Mouse (Mus musculus): Measurements from ENCODE around the gene Foxs1.

The Foxs1 gene

DNA sequence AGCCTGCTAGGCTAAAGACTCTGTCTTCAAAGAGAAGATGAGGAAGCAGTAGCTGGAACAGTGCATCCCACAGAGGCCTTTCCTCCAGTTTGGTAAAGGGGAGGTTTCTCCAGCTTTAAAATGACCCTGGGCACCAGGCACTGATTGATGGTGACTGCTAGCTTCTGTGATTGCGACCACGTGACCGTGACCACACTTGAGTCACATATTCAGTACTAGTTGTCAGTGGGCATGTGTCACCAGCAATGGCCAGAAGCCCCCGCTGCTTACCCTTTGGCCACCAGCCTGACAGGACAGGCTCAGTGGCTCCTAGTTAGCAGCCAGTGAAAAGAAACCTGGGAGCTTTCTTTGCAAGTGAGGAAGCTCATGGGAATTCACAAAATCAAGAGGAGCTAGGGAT, 29.4 kb downstream of the Foxs1 start:
- no peak for DNase-seq (ENCODE audit: low read depth, low spot score)

DNA sequence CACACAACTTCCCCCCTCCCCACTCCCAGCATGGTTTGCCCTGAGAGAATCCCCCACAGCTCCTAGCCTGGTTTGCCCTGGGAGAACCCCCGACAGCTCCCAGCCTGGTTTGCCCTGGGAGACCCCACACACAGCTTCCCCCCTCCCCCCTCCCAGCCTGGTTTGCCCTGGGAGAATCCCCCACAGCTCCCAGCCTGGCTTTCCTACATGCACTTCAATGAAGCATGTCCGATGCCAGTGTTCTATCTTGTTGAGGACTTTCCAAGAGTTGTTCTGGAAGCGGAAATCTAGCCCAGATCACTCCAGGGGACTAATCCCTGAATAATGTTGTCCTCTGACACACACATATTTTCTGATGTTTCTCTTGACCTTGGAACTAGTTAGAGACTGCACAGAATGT, 30.4 kb downstream of the Foxs1 start:
- no peak for DNase-seq (ENCODE audit: low read depth, low spot score)

DNA sequence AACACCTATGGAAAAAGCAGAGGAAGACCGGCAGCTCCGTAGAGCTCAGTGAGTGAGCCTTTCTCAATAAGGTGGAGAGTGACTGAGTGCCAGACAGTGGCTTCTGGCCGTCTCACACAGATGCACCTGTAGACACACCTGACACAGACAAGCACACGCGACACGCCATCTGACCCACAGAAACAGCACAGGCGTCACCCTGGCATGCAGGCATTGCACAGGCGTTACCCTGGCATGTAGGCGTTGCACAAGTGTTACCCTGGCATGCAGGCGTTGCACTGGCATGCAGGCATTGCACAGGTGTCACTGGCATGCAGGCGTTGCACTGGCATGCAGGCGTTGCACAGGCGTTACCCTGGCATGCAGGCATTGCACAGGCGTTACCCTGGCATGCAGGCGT, 31.7 kb downstream of the Foxs1 start:
- DNase-seq (ENCODE audit: low read depth, low spot score): no peak

GRCm38 (mm10) chr2:152899011-152899410, 34.0 kb downstream of the Foxs1 start:
- DNase-seq (ENCODE audit: low read depth, low spot score): no peak

- no peak for DNase-seq (ENCODE audit: low read depth, low spot score)
Measured at GRCm38 (mm10) chr2:152896926-152897325, 36.1 kb downstream of the Foxs1 start.

GRCm38 (mm10) chr2:152895834-152896233, 37.2 kb downstream of the Foxs1 start:
- no peak for DNase-seq (ENCODE audit: low read depth, low spot score)

GRCm38 (mm10) chr2:152888774-152889173, 44.2 kb downstream of the Foxs1 start:
- DNase-seq (ENCODE audit: low read depth, low spot score): no peak

DNA sequence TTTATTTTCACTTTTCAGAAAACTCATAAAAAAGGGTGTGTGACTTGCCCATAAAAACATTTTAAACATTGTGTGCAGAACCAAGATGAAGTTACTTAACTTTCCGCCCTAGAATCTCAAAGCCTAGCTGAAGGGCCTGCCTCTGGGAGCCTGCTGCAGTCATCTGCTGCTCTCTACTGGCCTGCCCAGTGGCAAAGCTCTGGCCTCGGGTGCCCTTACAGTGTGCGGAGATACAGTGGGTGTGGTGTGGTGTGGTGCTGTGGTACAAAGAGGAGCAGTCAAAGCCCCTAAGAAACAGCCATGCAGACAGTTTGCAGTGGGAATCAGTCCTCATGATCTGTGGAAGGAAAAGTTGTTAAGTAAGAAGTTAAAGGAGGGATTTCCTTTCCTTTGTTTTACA, 45.8 kb downstream of the Foxs1 start:
- no peak for DNase-seq (ENCODE audit: low read depth, low spot score)

DNA sequence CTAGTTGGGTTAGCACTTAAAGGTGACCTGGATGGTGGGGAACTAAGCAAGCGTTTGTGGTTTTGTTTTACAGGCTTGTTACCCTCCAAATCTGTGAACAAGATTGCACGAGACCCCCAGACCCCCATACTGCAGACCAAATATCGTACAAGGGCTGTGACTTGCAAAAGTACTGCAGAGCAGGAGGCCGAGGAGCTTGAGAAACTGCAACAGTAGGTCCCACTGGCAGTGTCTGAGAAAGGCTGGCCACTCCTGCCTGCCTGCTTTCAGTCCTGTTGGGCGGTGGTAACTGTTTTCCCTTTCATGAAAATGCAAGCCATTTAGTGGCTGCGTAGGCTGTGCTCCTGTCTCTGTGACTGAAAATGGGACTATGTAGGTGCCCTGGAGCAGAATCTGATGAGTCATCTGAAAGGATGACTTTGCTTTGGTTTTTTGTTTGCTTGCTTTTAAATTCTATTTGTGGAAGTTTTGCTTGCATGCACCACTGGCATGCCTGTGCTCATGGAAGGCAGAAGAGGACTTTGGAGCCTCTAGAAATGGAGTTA, 48.8 kb downstream of the Foxs1 start:
- no peak for DNase-seq (ENCODE audit: low read depth, low spot score)

Measured in retina, adult 2 months (tissue).